Mouse (Mus musculus) limb, embryonic 12.5 days (tissue): ENCODE measurements at regions not wholly inside any gene's neighbourhood (a gene's known extent, or its start where the extent isn't known, plus 50 kb on each side); places are given as distances from the start of the nearest gene placed in this dataset.

Experiments
- ATAC-seq: fragments of 200-750 bp; cut with Nextera tagmentation; 2 replicates; pipeline ENCODE4 v1.8.0; 2017; ENCODE audit warnings: low read depth, moderate TSS enrichment; ENCODE audit not compliant: insufficient number of reproducible peaks, insufficient read depth, low FRiP score, low TSS enrichment
- H3K27ac ChIP-seq: fragments of 300-500 bp; sonication (generic); 2 replicates; pipeline ENCODE4 v1.5.1; 2016; ENCODE audit warnings: mild to moderate bottlenecking, moderate library complexity
- H3K27me3 ChIP-seq: fragments of 300-500 bp; sonication (generic); 2 replicates; pipeline ENCODE4 v1.6.1; 2016; ENCODE audit warnings: mild to moderate bottlenecking, moderate library complexity
- H3K36me3 ChIP-seq: fragments of 300-500 bp; sonication (generic); 2 replicates; pipeline ENCODE4 v1.6.1; 2016; ENCODE audit warnings: mild to moderate bottlenecking, moderate library complexity
- H3K4me1 ChIP-seq: fragments of 300-500 bp; sonication (generic); replicated peaks from 2 replicates; pipeline ENCODE4 v1.6.1; 2016
- H3K4me2 ChIP-seq: fragments of 300-500 bp; sonication (generic); 2 replicates; pipeline ENCODE4 v1.6.1; 2016; ENCODE audit warnings: mild to moderate bottlenecking, moderate library complexity
- H3K4me3 ChIP-seq: fragments of 300-500 bp; sonication (generic); replicated peaks from 2 replicates; pipeline ENCODE4 v1.5.1; 2016; ENCODE audit warnings: mild to moderate bottlenecking
- H3K9ac ChIP-seq: fragments of 300-500 bp; sonication (generic); replicated peaks from 2 replicates; pipeline ENCODE4 v1.6.1; 2016; ENCODE audit warnings: mild to moderate bottlenecking, moderate library complexity
- H3K9me3 ChIP-seq: fragments of 300-500 bp; sonication (generic); 2 replicates; pipeline ENCODE4 v1.6.1; 2016; ENCODE audit warnings: mild to moderate bottlenecking, moderate library complexity
- WGBS: fragments of 180-500 bp; shearing (Covaris S2); methylation state at CpG from one replicate; pipeline ENCODE4 v1.1.7; 2016; 5-methylcytosine and 5-hydroxymethylcytosine counted together

DNA sequence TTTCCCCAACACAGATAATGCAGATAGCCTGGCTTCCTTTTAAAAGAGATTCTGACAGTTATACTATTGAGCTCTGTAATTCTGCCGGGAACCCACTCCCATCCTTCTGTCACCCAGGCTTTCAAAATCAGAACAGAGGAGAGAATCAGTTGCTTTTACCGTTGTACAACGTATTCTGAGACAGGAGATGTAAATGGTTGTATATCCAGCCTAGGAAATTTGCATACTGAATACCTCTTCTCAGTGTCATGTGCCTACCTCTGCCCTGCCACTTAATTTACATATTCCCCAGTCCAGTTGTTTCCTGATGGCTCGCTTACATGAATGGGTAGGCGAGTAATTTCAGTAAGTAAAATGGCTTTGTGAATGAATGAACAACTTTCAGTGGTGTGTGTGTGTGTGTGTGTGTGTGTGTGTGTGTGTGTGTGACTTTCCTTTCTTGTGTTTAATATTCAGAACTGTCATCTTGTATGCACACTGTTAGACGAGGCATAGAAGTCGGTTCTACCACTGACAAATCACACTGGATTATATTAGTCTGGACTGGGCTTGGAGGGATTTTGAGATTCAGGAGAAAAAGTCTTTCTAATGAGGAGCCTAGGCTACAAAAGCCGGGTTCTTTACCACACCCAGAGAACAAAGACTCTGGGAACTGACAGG is 282.2 kb upstream of the Cdh6 start:
- no peak for ATAC-seq
- H3K4me1 ChIP-seq = no peaks in the 10 kb centered on the region
- H3K4me3 ChIP-seq = no peak overlapping the region
- no peak overlapping the region for H3K4me2 ChIP-seq
- H3K27me3 ChIP-seq = no peaks in the 10 kb centered on the region
- no peaks in the 10 kb centered on the region for H3K9me3 ChIP-seq
- H3K9ac ChIP-seq = no peak overlapping the region
- H3K27ac ChIP-seq = no peak overlapping the region
- H3K36me3 ChIP-seq = no peaks in the 10 kb centered on the region
- WGBS = 80% methylated on average over 8 of the region's 8 CpGs

DNA sequence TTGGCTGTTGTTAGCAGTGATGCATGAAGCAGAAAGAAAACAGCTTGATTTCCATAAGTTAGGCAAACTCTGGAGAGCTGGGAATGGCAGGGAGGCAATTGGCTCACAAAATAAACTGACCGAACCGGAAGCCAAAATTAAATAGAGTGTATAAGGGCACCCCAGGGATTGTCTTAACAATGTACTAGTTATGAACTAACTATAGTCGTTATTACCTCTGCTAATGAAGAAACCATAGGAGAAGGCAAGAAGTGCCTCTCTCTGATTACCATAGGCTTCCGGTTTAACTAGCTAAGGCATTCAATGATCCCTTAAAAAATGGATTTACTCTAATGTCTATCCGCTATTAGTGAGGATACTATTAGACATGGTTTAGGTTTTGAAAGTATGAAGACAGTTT is 276.9 kb upstream of the Cdh6 start:
- Histone ChIP-seq H3K9ac (no peak overlapping the region), H3K27ac (no peak overlapping the region), H3K4me2 (no peak overlapping the region), H3K36me3 (no peaks in the 10 kb centered on the region), H3K27me3 (no peaks in the 10 kb centered on the region), H3K4me1 (no peaks in the 10 kb centered on the region), H3K4me3 (no peak overlapping the region), H3K9me3 (no peaks in the 10 kb centered on the region)
- WGBS = 56% methylated on average over 5 of the region's 5 CpGs
- no peak for ATAC-seq

DNA sequence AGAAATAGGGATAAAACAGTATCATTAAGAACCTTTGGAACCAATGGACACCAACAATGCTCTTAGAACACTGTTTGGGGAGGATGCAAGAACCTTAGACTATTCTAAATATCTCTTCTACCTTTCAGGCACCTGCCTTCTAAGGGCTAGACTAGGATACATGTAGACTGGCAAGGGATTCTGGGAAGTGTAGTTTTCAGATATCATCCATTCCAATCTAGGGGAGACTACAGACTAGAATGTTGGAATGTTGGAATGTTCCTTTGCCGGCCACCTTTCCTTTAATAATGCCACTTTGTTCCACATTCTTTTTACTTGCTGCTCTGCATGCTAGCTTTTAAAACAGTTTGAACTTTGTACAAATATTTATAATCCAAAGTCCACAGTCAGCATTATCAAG is 261.1 kb upstream of the Cdh6 start:
- no peak for ATAC-seq
- Histone ChIP-seq H3K9ac (no peak overlapping the region), H3K36me3 (no peaks in the 10 kb centered on the region), H3K4me1 (no peaks in the 10 kb centered on the region; the same call in 1 of the 2 replicates), H3K9me3 (no peaks in the 10 kb centered on the region), H3K27ac (no peak overlapping the region), H3K4me2 (no peak overlapping the region), H3K27me3 (no peaks in the 10 kb centered on the region), H3K4me3 (no peak overlapping the region)
- WGBS = 78% methylated on average over 1 of the region's 1 CpGs

DNA sequence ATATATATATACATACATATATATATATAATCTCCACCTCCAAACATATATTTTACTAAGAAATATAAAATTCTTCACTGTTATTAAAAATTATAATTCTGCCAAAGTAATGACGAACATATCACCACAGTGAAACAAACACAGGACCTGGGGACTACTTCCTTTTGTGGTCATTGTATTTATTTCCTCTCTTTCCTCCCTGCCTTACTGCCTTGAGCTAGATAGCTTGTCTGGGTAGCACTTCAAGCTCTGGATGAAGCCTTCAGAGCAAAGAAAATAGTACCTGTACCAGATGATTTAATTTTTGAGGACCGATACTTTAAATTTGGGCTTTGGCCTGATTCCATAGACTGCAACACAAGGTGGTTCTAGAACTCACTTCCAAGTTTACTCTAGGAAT is 259.5 kb upstream of the Cdh6 start:
- no peaks in the 10 kb centered on the region for H3K36me3 ChIP-seq
- no peak overlapping the region for H3K4me2 ChIP-seq
- no peak overlapping the region for H3K4me3 ChIP-seq
- H3K27ac ChIP-seq = no peak overlapping the region
- WGBS = 93% methylated on average over 2 of the region's 2 CpGs
- H3K4me1 ChIP-seq = no peaks in the 10 kb centered on the region; the same call in 1 of the 2 replicates
- ATAC-seq = no peak
- H3K9me3 ChIP-seq = no peaks in the 10 kb centered on the region
- no peaks in the 10 kb centered on the region for H3K27me3 ChIP-seq
- H3K9ac ChIP-seq = no peak overlapping the region

DNA sequence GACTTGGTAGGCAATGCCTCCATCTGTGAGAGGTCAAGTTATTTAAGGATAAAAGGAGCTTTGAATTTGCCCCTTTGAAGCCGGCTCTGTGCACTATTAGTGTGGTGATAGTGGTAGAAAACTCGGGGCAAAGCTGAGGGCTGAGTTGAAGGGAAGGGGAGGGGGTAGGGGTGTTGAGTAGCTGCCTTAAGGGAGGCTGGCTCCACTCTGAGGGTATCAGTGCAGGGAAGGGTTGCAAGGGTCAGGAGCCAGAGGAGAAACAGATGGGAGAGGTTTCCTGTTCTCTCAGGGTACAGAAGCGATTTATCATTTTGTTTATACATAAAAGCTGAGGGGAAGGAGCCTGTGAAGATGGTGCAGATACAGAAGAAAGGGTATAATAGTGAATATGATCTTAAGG is 246.1 kb upstream of the Cdh6 start:
- no peak for ATAC-seq
- 6% methylated on average over 3 of the region's 3 CpGs for WGBS

DNA sequence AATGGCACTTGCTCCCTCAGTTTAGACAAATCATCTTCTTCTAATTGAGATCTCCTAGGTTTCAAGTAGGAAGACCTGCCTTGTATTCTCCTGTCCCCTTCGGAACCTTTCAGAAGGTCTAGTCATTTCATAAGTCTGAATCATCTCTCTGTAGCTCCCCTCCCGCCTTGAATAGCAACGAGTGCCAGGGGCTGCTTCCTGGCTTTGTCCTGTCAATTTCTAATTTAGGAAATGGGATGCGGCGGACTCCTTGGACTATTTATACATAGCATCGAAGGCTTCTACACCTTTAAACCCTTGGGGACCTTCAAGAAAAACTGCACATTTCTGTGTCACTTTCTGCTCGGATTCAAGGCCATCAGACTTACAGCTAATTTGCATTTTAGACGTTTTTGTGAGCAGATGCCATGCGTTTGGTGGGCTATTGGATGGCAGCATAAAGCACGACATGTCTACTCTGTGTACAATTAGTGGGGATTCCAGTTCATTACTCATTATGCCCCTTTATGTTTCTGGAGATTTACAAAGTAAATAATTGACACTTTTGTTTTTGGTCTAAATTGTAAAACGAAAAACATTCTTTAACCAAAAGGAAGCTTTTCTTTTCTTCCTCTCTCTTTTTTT is 236.7 kb upstream of the Cdh6 start:
- no peak overlapping the region for H3K4me3 ChIP-seq
- no peaks in the 10 kb centered on the region for H3K36me3 ChIP-seq
- no peaks in the 10 kb centered on the region for H3K4me1 ChIP-seq
- H3K4me2 ChIP-seq = no peak overlapping the region
- H3K27me3 ChIP-seq = no peaks in the 10 kb centered on the region
- WGBS = 64% methylated on average over 11 of the region's 11 CpGs
- H3K9ac ChIP-seq = no peak overlapping the region
- no peaks in the 10 kb centered on the region for H3K9me3 ChIP-seq
- no peak for ATAC-seq
- no peak overlapping the region for H3K27ac ChIP-seq

More for the DNA sequence above, 246.1 kb upstream of the Cdh6 start:
- no peaks in the 10 kb centered on the region for H3K27me3 ChIP-seq
- peaks cover 3% of the 10 kb centered on the region; the same call in 1 of the 2 replicates for H3K4me1 ChIP-seq
- H3K4me2 ChIP-seq = no peak overlapping the region
- no peak overlapping the region for H3K27ac ChIP-seq
- H3K9ac ChIP-seq = no peak overlapping the region
- no peaks in the 10 kb centered on the region for H3K36me3 ChIP-seq
- H3K9me3 ChIP-seq = no peaks in the 10 kb centered on the region
- H3K4me3 ChIP-seq = no peak overlapping the region

DNA sequence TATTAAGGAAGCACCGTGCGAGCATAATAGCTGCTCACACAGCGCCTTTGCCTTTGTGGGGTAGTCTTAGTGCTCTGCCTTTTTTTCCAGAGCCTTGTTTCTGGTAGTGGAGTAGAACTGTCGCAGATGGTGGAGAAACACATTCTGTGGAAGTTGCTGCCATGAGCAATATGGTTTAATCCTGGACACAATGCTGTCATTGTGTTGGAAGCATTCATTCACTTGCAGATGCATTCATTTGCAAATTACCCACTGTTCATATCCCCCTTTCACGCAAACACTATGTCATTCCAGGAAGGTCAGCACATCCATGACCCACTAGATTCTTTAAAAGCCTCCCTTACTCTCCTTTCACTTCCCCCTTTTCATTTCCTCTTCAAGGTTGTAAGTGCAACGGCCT is 219.7 kb upstream of the Cdh6 start:
- Histone ChIP-seq H3K27me3 (no peaks in the 10 kb centered on the region), H3K27ac (peak overlapping the region; percentile 35; the same call in 1 of the 2 replicates), H3K9me3 (no peaks in the 10 kb centered on the region), H3K36me3 (no peaks in the 10 kb centered on the region), H3K4me3 (no peak overlapping the region), H3K4me1 (peaks cover 7% of the 10 kb centered on the region; the same call in 1 of the 2 replicates), H3K9ac (no peak overlapping the region), H3K4me2 (no peak overlapping the region)
- WGBS = 18% methylated on average over 6 of the region's 6 CpGs
- ATAC-seq = no peak

DNA sequence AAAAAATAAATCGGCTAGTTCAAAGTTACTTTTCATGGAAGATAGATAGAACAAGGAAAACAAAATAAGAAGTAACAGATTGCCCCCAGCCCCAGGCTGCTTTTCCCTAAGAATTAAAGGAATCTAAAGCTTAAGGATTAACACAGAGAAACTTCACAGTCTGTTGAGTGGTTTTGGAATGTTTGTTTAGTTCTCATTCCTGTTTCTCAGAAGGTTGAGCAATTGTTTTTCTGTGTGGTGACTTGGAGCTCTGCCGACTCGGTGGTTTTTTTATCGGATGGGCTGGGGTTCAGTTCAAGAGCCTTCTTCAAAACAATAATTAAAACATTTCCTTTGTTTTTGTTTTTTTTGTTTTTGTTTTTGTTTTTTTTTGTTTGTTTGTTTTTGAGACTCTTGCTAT is 217.9 kb upstream of the Cdh6 start:
- peaks cover 7% of the 10 kb centered on the region; the same call in 1 of the 2 replicates for H3K4me1 ChIP-seq
- WGBS = 92% methylated on average over 4 of the region's 4 CpGs

DNA sequence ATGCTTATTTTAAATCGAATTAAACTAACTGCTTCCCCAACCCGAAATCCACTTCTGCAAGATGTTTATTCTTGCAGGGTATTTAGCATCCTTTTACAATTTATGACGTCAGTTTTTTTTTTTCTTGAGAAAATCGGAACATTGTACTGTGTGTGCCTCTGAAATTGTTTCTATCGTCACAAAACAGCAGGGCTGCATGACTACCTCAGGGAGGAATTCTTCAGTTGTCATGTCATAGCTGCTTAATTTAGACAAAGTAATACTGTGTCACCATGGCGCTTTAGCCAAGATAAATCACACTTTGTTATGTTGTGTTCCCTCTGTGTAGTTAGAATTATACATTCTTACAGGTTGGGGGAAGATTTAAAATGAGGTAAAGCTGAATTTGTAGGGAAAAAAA is 211.3 kb upstream of the Cdh6 start:
- H3K9ac ChIP-seq = no peak overlapping the region
- H3K27me3 ChIP-seq = no peaks in the 10 kb centered on the region
- H3K36me3 ChIP-seq = no peaks in the 10 kb centered on the region
- no peaks in the 10 kb centered on the region for H3K4me1 ChIP-seq
- no peaks in the 10 kb centered on the region for H3K9me3 ChIP-seq
- no peak overlapping the region for H3K4me3 ChIP-seq
- WGBS = 52% methylated on average over 6 of the region's 6 CpGs
- ATAC-seq = no peak
- H3K27ac ChIP-seq = no peak overlapping the region
- no peak overlapping the region for H3K4me2 ChIP-seq

More for the DNA sequence above, 217.9 kb upstream of the Cdh6 start:
- Histone ChIP-seq H3K36me3 (no peaks in the 10 kb centered on the region), H3K9me3 (no peaks in the 10 kb centered on the region), H3K4me2 (no peak overlapping the region), H3K27ac (no peak overlapping the region), H3K27me3 (no peaks in the 10 kb centered on the region), H3K9ac (no peak overlapping the region), H3K4me3 (no peak overlapping the region)
- ATAC-seq = no peak

DNA sequence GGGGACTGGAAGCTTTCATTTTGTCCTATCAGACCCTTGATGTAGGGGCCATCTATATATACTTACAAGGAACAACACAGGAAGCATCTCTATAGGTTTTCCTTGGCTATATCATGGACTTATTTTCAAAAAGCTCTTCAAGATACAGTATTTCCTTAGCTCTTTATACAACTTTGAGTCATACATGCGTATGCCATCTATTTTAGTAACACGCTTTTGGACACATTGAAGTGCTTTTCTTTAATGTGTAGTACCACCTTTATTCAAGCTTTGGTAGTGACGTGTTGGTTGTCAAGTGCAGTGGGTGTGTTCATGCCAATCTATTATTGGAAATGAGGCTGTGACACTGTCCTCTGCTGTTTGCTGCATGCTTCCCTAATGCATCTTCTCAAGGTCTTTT is 202.1 kb upstream of the Cdh6 start:
- no peak overlapping the region for H3K27ac ChIP-seq
- no peak for ATAC-seq
- no peak overlapping the region for H3K4me3 ChIP-seq
- H3K4me1 ChIP-seq = no peaks in the 10 kb centered on the region
- WGBS = 93% methylated on average over 3 of the region's 3 CpGs
- H3K36me3 ChIP-seq = no peaks in the 10 kb centered on the region
- H3K4me2 ChIP-seq = no peak overlapping the region
- no peaks in the 10 kb centered on the region for H3K27me3 ChIP-seq
- H3K9ac ChIP-seq = no peak overlapping the region
- no peaks in the 10 kb centered on the region for H3K9me3 ChIP-seq

DNA sequence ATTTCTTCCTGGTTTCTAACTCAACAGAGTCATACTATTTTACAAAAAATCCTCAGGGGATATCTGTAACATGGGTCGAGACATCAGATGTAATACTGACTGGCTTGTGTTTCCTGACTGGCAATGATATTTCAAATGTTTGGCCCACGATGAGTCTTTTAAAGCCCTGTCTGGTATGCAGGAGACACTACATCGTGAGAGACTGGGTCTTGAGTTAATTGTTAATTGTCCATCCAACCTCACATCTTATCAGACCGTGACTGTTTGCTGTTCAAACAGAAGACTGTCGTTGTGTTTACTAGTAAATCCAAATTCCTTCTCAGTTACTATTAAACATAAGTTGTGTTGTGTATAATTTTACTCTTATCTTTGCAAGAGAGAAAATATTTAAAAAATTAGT is 195.3 kb upstream of the Cdh6 start:
- WGBS = 84% methylated on average over 5 of the region's 5 CpGs

More for the DNA sequence above, 195.3 kb upstream of the Cdh6 start:
- Histone ChIP-seq H3K36me3 (no peaks in the 10 kb centered on the region), H3K4me2 (no peak overlapping the region), H3K9ac (no peak overlapping the region), H3K4me1 (no peaks in the 10 kb centered on the region), H3K9me3 (no peaks in the 10 kb centered on the region), H3K27ac (no peak overlapping the region), H3K4me3 (no peak overlapping the region), H3K27me3 (no peaks in the 10 kb centered on the region)
- ATAC-seq = no peak
